Mouse (Mus musculus) limb, embryonic 11.5 days (tissue): ENCODE data around the gene Tnfaip8l1. TPM values are rescaled to one million over a fixed set of nuclear protein-coding genes. Genes with fewer than 3 reads are reported as not detected.

Source experiments
- ATAC-seq: fragments of 200-750 bp; cut with Nextera tagmentation; 2 replicates; pipeline ENCODE4 v1.8.0; 2017; ENCODE audit warnings: low read depth; ENCODE audit not compliant: insufficient number of reproducible peaks, low FRiP score, low TSS enrichment
- DNase-seq: peaks from one replicate; pipeline ENCODE4 v3.0.0-alpha.2; 2015; ENCODE audit warnings: low spot score
- H3K27ac ChIP-seq: fragments of 300-500 bp; sonication (generic); replicated peaks from 2 replicates; pipeline ENCODE4 v1.5.1; 2014; ENCODE audit warnings: low read depth, mild to moderate bottlenecking, low read length
- H3K27me3 ChIP-seq: fragments of 300-500 bp; sonication (generic); 2 replicates; pipeline ENCODE4 v1.6.1; 2014; ENCODE audit warnings: mild to moderate bottlenecking, low read length, mixed read lengths; ENCODE audit not compliant: control insufficient read depth, insufficient read depth
- H3K36me3 ChIP-seq: fragments of 300-500 bp; sonication (generic); 2 replicates; pipeline ENCODE4 v1.6.1; 2014; ENCODE audit warnings: mild to moderate bottlenecking, low read length, moderate library complexity, mixed read lengths; ENCODE audit not compliant: control insufficient read depth, insufficient read depth
- H3K4me1 ChIP-seq: fragments of 300-500 bp; sonication (generic); 2 replicates; pipeline ENCODE4 v1.6.1; 2014; ENCODE audit warnings: low read length, mixed read lengths; ENCODE audit not compliant: control insufficient read depth, insufficient read depth
- H3K4me2 ChIP-seq: fragments of 300-500 bp; sonication (generic); 2 replicates; pipeline ENCODE4 v1.6.1; 2014; ENCODE audit warnings: low read depth, mild to moderate bottlenecking, moderate library complexity; ENCODE audit not compliant: severe bottlenecking
- H3K4me3 ChIP-seq: fragments of 300-500 bp; sonication (generic); 2 replicates; pipeline ENCODE4 v1.5.1; 2014; ENCODE audit warnings: low read depth, low read length
- H3K9ac ChIP-seq: fragments of 300-500 bp; sonication (generic); 2 replicates; pipeline ENCODE4 v1.6.1; 2014; ENCODE audit warnings: mild to moderate bottlenecking, low read length
- H3K9me3 ChIP-seq: fragments of 300-500 bp; sonication (generic); 2 replicates; pipeline ENCODE4 v1.6.1; 2016; ENCODE audit warnings: low read length; ENCODE audit not compliant: control insufficient read depth
- WGBS: fragments of 180-500 bp; shearing (Covaris S2); extraction: QIAGEN DNeasy Blood & Tissue Kit; methylation state at CpG from one replicate; pipeline ENCODE4 v1.1.7; 2014; 5-methylcytosine and 5-hydroxymethylcytosine counted together
- polyA plus RNA-seq: library from polyadenylated mRNA; unstranded; fragments of >200 nt; fragmentation: Nextera tagmentation; extraction: Ambion mirVana; gene quantifications from 2 replicates; pipeline ENCODE4 v1.2.1, GENCODE M21; 2014

Gene Tnfaip8l1
- polyA plus RNA-seq, 1 experiment from 2014 or later: 9.2 TPM

- peak; percentile 20; the same call in 1 of the 2 replicates for ATAC-seq
These were observed 28.6 kb upstream of the Tnfaip8l1 start for GRCm38 (mm10) chr17:56133457-56134363.

GRCm38 (mm10) chr17:56134463-56134971 lies 27.8 kb upstream of the Tnfaip8l1 start:
- Histone ChIP-seq H3K36me3 (no peaks in the 10 kb centered on the region), H3K4me3 (peak overlapping the region; percentile 21), H3K9me3 (no peaks in the 10 kb centered on the region; the same call in 1 of the 2 replicates), H3K4me1 (peaks cover 3% of the 10 kb centered on the region; the same call in 1 of the 2 replicates), H3K27me3 (peaks cover 14% of the 10 kb centered on the region), H3K4me2 (peak overlapping the region; percentile 46), H3K9ac (no peak overlapping the region), H3K27ac (no peak overlapping the region)
- WGBS: 3% methylated on average over 27 of the region's 27 CpGs
- DNase-seq: peak; percentile 73
- ATAC-seq: no peak

More at GRCm38 (mm10) chr17:56133457-56134363, 28.6 kb upstream of the Tnfaip8l1 start:
- Histone ChIP-seq H3K36me3 (no peaks in the 10 kb centered on the region), H3K9me3 (no peaks in the 10 kb centered on the region; the same call in 1 of the 2 replicates), H3K4me2 (peak overlapping the region; percentile 46), H3K4me1 (peaks cover 3% of the 10 kb centered on the region; the same call in 1 of the 2 replicates), H3K27me3 (peaks cover 6% of the 10 kb centered on the region), H3K9ac (no peak overlapping the region), H3K27ac (no peak overlapping the region; the same call in 1 of the 2 replicates), H3K4me3 (0 out of 2 replicates have a peak overlapping the region, but pooled peaks have one; percentile 21)
- 21% methylated on average over 19 of the region's 21 CpGs for WGBS
- peak; percentile 39 for DNase-seq

- 88% methylated on average over 7 of the region's 7 CpGs for WGBS
- H3K27ac ChIP-seq: no peak overlapping the region
- no peak overlapping the region for H3K4me2 ChIP-seq
- no peak for ATAC-seq
- no peak for DNase-seq
- no peak overlapping the region for H3K9ac ChIP-seq
- H3K4me3 ChIP-seq: no peak overlapping the region
- no peaks in the 10 kb centered on the region for H3K9me3 ChIP-seq
- no peaks in the 10 kb centered on the region for H3K36me3 ChIP-seq
- peaks cover 3% of the 10 kb centered on the region; the same call in 1 of the 2 replicates for H3K4me1 ChIP-seq
- peaks cover 35% of the 10 kb centered on the region for H3K27me3 ChIP-seq
These were observed 25.7 kb upstream of the Tnfaip8l1 start for GRCm38 (mm10) chr17:56136558-56136957.

- no peak overlapping the region for H3K4me3 ChIP-seq
- no peak overlapping the region for H3K27ac ChIP-seq
- 11% methylated on average over 25 of the region's 25 CpGs for WGBS
- DNase-seq: no peak
- no peak overlapping the region for H3K4me2 ChIP-seq
- no peak overlapping the region for H3K9ac ChIP-seq
- peaks cover 10% of the 10 kb centered on the region for H3K4me1 ChIP-seq
- no peaks in the 10 kb centered on the region for H3K36me3 ChIP-seq
- H3K27me3 ChIP-seq: peaks cover 47% of the 10 kb centered on the region
- no peak for ATAC-seq
- no peaks in the 10 kb centered on the region for H3K9me3 ChIP-seq
These were observed 24.3 kb upstream of the Tnfaip8l1 start for GRCm38 (mm10) chr17:56137839-56138613.

- DNase-seq: no peak
- no peak for ATAC-seq
- Histone ChIP-seq H3K4me1 (peaks cover 7% of the 10 kb centered on the region), H3K9ac (no peak overlapping the region), H3K27ac (no peak overlapping the region), H3K36me3 (no peaks in the 10 kb centered on the region), H3K27me3 (peaks cover 54% of the 10 kb centered on the region), H3K4me3 (peak overlapping the region; percentile 63), H3K4me2 (peak overlapping the region; percentile 99), H3K9me3 (no peaks in the 10 kb centered on the region)
- 5% methylated on average over 21 of the region's 21 CpGs for WGBS
These were observed 22.9 kb upstream of the Tnfaip8l1 start for GRCm38 (mm10) chr17:56139355-56139754.

- H3K4me1 ChIP-seq: peaks cover 7% of the 10 kb centered on the region
- peak within 1 kb of the TSS; percentile 63 for H3K4me3 ChIP-seq
- DNase-seq (peak; percentile 81), ATAC-seq (no peak)
- H3K27me3 ChIP-seq: peaks cover 55% of the 10 kb centered on the region
- peak within 1 kb of the TSS; percentile 50 for H3K9ac ChIP-seq
- peak within 1 kb of the TSS; percentile 99 for H3K4me2 ChIP-seq
- no peaks in the 10 kb centered on the region for H3K36me3 ChIP-seq
- under 1% methylated on average over 76 of the region's 79 CpGs for WGBS
- H3K27ac ChIP-seq: no peak within 1 kb of the TSS
- no peaks in the 10 kb centered on the region for H3K9me3 ChIP-seq
These were observed 22.2 kb upstream of the Tnfaip8l1 start, which contains the start of gene Sema6b for GRCm38 (mm10) chr17:56139858-56140595. Gene Sema6b (minus strand): TSS chr17:56140343.

GRCm38 (mm10) chr17:56141702-56142605 lies 20.3 kb upstream of the Tnfaip8l1 start:
- Histone ChIP-seq H3K4me2 (peak overlapping the region; percentile 39), H3K9me3 (no peaks in the 10 kb centered on the region), H3K4me1 (peaks cover 7% of the 10 kb centered on the region), H3K27ac (no peak overlapping the region), H3K36me3 (no peaks in the 10 kb centered on the region), H3K4me3 (peak overlapping the region; percentile 31), H3K27me3 (peaks cover 73% of the 10 kb centered on the region), H3K9ac (peak overlapping the region; percentile 1)
- ATAC-seq: peak; percentile 44
- WGBS: under 1% methylated on average over 47 of the region's 47 CpGs
- peak; percentile 68 for DNase-seq
